Mouse (Mus musculus): Measurements from ENCODE around the gene Rtn3. TPM values are rescaled to one million over a fixed set of nuclear protein-coding genes. Genes with fewer than 3 reads are reported as not detected.

Rtn3 gene
- total and polyA plus RNA-seq, 3 experiments: 33.2 to 189 (median 62.7) TPM

- Histone ChIP-seq H3K4me1 (ENCODE audit: insufficient read depth, low read depth, low read length) (peaks cover 34% of the 10 kb centered on the region), H3K4me3 (ENCODE audit: low read depth, low read length) (no peak overlapping the region), H3K27me3 (ENCODE audit: insufficient read depth, low read length) (no peaks in the 10 kb centered on the region), H3K9me3 (replicated peaks) (no peaks in the 10 kb centered on the region), H3K36me3 (replicated peaks) (peaks cover 29% of the 10 kb centered on the region)
- no peak for DNase-seq (ENCODE audit: low spot score)
- no peak for ATAC-seq (ENCODE audit: extremely low read depth, insufficient number of reproducible peaks, low FRiP score, poor library complexity, severe bottlenecking)
- TF ChIP-seq CTCF (IDR thresholded peaks at IDR 0.05; ENCODE audit: low read depth, low read length): no peak
- no peak for TF ChIP-seq POLR2AphosphoS5 (IDR thresholded peaks at IDR 0.05; ENCODE audit: insufficient replicate concordance, low read depth, low read length)
- TF ChIP-seq TAL1 (conservative IDR thresholded peaks at IDR 0.05; ENCODE audit: low read depth, low read length): no peak
- no peak for TF ChIP-seq GATA1 (IDR thresholded peaks at IDR 0.05; ENCODE audit: borderline replicate concordance, low read length)
- TF ChIP-seq GATA2 (IDR thresholded peaks at IDR 0.05; ENCODE audit: borderline replicate concordance, low read depth, low read length): no peak
Observed at GRCm38 (mm10) chr19:7479751-7480248, 3.3 kb downstream of the Rtn3 start.

GRCm38 (mm10) chr19:7470643-7471042, 12.4 kb downstream of the Rtn3 start:
- no peak overlapping the region for H3K4me3 ChIP-seq (ENCODE audit: low read depth, low read length)
- no peak for ATAC-seq (ENCODE audit: extremely low read depth, insufficient number of reproducible peaks, low FRiP score, poor library complexity, severe bottlenecking)

DNA sequence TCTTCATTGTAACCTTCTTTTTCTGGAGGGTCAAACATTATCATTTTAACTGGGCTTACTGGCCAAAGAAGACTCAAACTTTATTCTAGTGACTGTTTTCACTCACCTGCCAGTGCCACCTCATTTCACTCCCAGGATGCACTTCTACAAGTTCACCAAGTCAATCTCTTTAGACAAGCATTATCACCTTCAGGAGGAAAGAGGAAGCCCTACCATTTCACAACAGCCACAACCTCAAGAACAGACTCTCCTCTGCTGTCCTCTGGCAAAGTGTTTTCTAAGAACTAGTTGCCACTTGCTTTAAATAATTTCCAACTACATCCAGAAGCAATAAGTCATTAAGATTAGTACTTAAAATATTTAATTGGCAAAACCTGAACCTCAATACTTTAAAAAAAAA, 15.2 kb downstream of the Rtn3 start:
- ATAC-seq (ENCODE audit: extremely low read depth, insufficient number of reproducible peaks, low FRiP score, poor library complexity, severe bottlenecking) (no peak), DNase-seq (ENCODE audit: low spot score) (no peak)
- peaks cover 60% of the 10 kb centered on the region for H3K36me3 ChIP-seq (replicated peaks)
- TF ChIP-seq GATA2 (IDR thresholded peaks at IDR 0.05; ENCODE audit: borderline replicate concordance, low read depth, low read length) (no peak), CTCF (IDR thresholded peaks at IDR 0.05; ENCODE audit: low read depth, low read length) (no peak), POLR2AphosphoS5 (IDR thresholded peaks at IDR 0.05; ENCODE audit: insufficient replicate concordance, low read depth, low read length) (no peak)
- no peak overlapping the region for H3K4me3 ChIP-seq (ENCODE audit: low read depth, low read length)
- H3K27me3 ChIP-seq (ENCODE audit: insufficient read depth, low read length): no peaks in the 10 kb centered on the region
- no peaks in the 10 kb centered on the region for H3K9me3 ChIP-seq (replicated peaks)
- peaks cover 12% of the 10 kb centered on the region; the same call in 1 of the 2 replicates for H3K4me1 ChIP-seq (ENCODE audit: insufficient read depth, low read depth, low read length)

More at GRCm38 (mm10) chr19:7470643-7471042, 12.4 kb downstream of the Rtn3 start:
- Histone ChIP-seq H3K27me3 (ENCODE audit: insufficient read depth, low read length) (no peaks in the 10 kb centered on the region), H3K36me3 (replicated peaks) (peaks cover 66% of the 10 kb centered on the region), H3K4me1 (ENCODE audit: insufficient read depth, low read depth, low read length) (peaks cover 12% of the 10 kb centered on the region; the same call in 1 of the 2 replicates), H3K9me3 (replicated peaks) (no peaks in the 10 kb centered on the region)
- no peak for DNase-seq (ENCODE audit: low spot score)
- TF ChIP-seq GATA2 (IDR thresholded peaks at IDR 0.05; ENCODE audit: borderline replicate concordance, low read depth, low read length) (no peak), POLR2AphosphoS5 (IDR thresholded peaks at IDR 0.05; ENCODE audit: insufficient replicate concordance, low read depth, low read length) (no peak), TAL1 (conservative IDR thresholded peaks at IDR 0.05; ENCODE audit: low read depth, low read length) (no peak), CTCF (IDR thresholded peaks at IDR 0.05; ENCODE audit: low read depth, low read length) (no peak), GATA1 (IDR thresholded peaks at IDR 0.05; ENCODE audit: borderline replicate concordance, low read length) (no peak)

DNA sequence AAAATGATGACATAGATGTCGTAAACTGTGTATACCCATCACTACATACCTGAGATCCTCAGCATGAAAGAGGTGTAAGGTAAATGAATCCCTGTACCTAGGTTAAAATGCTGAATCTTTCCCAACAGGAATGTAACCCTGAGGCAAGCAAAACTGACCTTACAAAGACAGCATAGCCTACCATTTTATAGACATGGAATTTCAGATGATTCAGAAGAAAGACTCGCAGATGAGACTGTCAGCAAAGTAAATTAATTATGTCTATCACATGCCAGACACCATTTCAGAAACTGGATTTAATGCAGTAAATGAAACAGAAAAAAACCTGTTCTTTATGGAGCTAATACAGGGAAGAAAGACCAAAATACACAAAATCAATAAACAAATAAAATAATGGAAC, 23.7 kb downstream of the Rtn3 start:
- Histone ChIP-seq H3K4me3 (ENCODE audit: low read depth, low read length) (no peak overlapping the region), H3K4me1 (ENCODE audit: insufficient read depth, low read depth, low read length) (no peaks in the 10 kb centered on the region; the same call in 1 of the 2 replicates), H3K36me3 (replicated peaks) (peaks cover 59% of the 10 kb centered on the region), H3K9me3 (replicated peaks) (no peaks in the 10 kb centered on the region), H3K27me3 (ENCODE audit: insufficient read depth, low read length) (no peaks in the 10 kb centered on the region)
- TF ChIP-seq CTCF (IDR thresholded peaks at IDR 0.05; ENCODE audit: low read depth, low read length) (no peak), POLR2AphosphoS5 (IDR thresholded peaks at IDR 0.05; ENCODE audit: insufficient replicate concordance, low read depth, low read length) (no peak), GATA2 (IDR thresholded peaks at IDR 0.05; ENCODE audit: borderline replicate concordance, low read depth, low read length) (no peak), TAL1 (conservative IDR thresholded peaks at IDR 0.05; ENCODE audit: low read depth, low read length) (no peak), GATA1 (IDR thresholded peaks at IDR 0.05; ENCODE audit: borderline replicate concordance, low read length) (no peak)
- ATAC-seq (ENCODE audit: extremely low read depth, insufficient number of reproducible peaks, low FRiP score, poor library complexity, severe bottlenecking) (no peak), DNase-seq (ENCODE audit: low spot score) (no peak)

GRCm38 (mm10) chr19:7458901-7459300, 24.2 kb downstream of the Rtn3 start:
- no peak overlapping the region for H3K4me3 ChIP-seq (ENCODE audit: low read depth, low read length)
- H3K36me3 ChIP-seq (replicated peaks): peaks cover 58% of the 10 kb centered on the region
- H3K4me1 ChIP-seq (ENCODE audit: insufficient read depth, low read depth, low read length): no peaks in the 10 kb centered on the region; the same call in 1 of the 2 replicates
- ATAC-seq (ENCODE audit: extremely low read depth, insufficient number of reproducible peaks, low FRiP score, poor library complexity, severe bottlenecking) (no peak), DNase-seq (ENCODE audit: low spot score) (no peak)
- no peak for TF ChIP-seq GATA1 (IDR thresholded peaks at IDR 0.05; ENCODE audit: borderline replicate concordance, low read length)
- TF ChIP-seq CTCF (IDR thresholded peaks at IDR 0.05; ENCODE audit: low read depth, low read length): no peak
- no peak for TF ChIP-seq POLR2AphosphoS5 (IDR thresholded peaks at IDR 0.05; ENCODE audit: insufficient replicate concordance, low read depth, low read length)
- TF ChIP-seq GATA2 (IDR thresholded peaks at IDR 0.05; ENCODE audit: borderline replicate concordance, low read depth, low read length): no peak
- TF ChIP-seq TAL1 (conservative IDR thresholded peaks at IDR 0.05; ENCODE audit: low read depth, low read length): no peak
- no peaks in the 10 kb centered on the region for H3K27me3 ChIP-seq (ENCODE audit: insufficient read depth, low read length)
- H3K9me3 ChIP-seq (replicated peaks): no peaks in the 10 kb centered on the region

- ATAC-seq (ENCODE audit: extremely low read depth, insufficient number of reproducible peaks, low FRiP score, poor library complexity, severe bottlenecking): no peak
Observed at GRCm38 (mm10) chr19:7456803-7457202, 26.3 kb downstream of the Rtn3 start.

More at GRCm38 (mm10) chr19:7456803-7457202, 26.3 kb downstream of the Rtn3 start:
- no peaks in the 10 kb centered on the region for H3K27me3 ChIP-seq (ENCODE audit: insufficient read depth, low read length)
- DNase-seq (ENCODE audit: low spot score): no peak
- H3K9me3 ChIP-seq (replicated peaks): no peaks in the 10 kb centered on the region
- peaks cover 47% of the 10 kb centered on the region for H3K36me3 ChIP-seq (replicated peaks)
- no peak for TF ChIP-seq GATA2 (IDR thresholded peaks at IDR 0.05; ENCODE audit: borderline replicate concordance, low read depth, low read length)
- no peak for TF ChIP-seq POLR2AphosphoS5 (IDR thresholded peaks at IDR 0.05; ENCODE audit: insufficient replicate concordance, low read depth, low read length)
- TF ChIP-seq GATA1 (IDR thresholded peaks at IDR 0.05; ENCODE audit: borderline replicate concordance, low read length): no peak
- no peak for TF ChIP-seq CTCF (IDR thresholded peaks at IDR 0.05; ENCODE audit: low read depth, low read length)
- no peak for TF ChIP-seq TAL1 (conservative IDR thresholded peaks at IDR 0.05; ENCODE audit: low read depth, low read length)
- no peaks in the 10 kb centered on the region; the same call in 1 of the 2 replicates for H3K4me1 ChIP-seq (ENCODE audit: insufficient read depth, low read depth, low read length)
- no peak overlapping the region for H3K4me3 ChIP-seq (ENCODE audit: low read depth, low read length)
